Mouse (Mus musculus) megakaryocyte, embryonic 14.5 days (primary cell): ENCODE results near the gene Clspn.

ENCODE experiments used
- FLI1 ChIP-seq: IDR thresholded peaks from 2 replicates; pipeline ENCODE4 v1.6.1; 2012; ENCODE audit warnings: low read length, inconsistent platforms, mixed read lengths
- GATA1 ChIP-seq: IDR thresholded peaks from 3 replicates; pipeline ENCODE4 v1.6.1; 2012; ENCODE audit warnings: mixed read lengths, low read length, inconsistent platforms, borderline replicate concordance

GRCm38 (mm10) chr4:126632668-126633067, 75.9 kb downstream of the Clspn start:
- TF ChIP-seq GATA1 (no peak), FLI1 (no peak)
